Mouse (Mus musculus) lung, adult 2 months (tissue): ENCODE measurements around the gene Akr1c14.

ENCODE experiments used
- CTCF ChIP-seq: fragments of 200-500 bp; IDR thresholded peaks from 2 replicates; pipeline ENCODE4 v1.5.1; 2011; ENCODE audit warnings: mild to moderate bottlenecking, low read length, control low read depth; ENCODE audit not compliant: insufficient read depth
- POLR2A ChIP-seq: fragments of 200-500 bp; IDR thresholded peaks from 2 replicates; pipeline ENCODE4 v1.6.1; 2011; ENCODE audit warnings: low read depth, mild to moderate bottlenecking, control low read depth, low read length, borderline replicate concordance; ENCODE audit errors: extremely low read depth

DNA sequence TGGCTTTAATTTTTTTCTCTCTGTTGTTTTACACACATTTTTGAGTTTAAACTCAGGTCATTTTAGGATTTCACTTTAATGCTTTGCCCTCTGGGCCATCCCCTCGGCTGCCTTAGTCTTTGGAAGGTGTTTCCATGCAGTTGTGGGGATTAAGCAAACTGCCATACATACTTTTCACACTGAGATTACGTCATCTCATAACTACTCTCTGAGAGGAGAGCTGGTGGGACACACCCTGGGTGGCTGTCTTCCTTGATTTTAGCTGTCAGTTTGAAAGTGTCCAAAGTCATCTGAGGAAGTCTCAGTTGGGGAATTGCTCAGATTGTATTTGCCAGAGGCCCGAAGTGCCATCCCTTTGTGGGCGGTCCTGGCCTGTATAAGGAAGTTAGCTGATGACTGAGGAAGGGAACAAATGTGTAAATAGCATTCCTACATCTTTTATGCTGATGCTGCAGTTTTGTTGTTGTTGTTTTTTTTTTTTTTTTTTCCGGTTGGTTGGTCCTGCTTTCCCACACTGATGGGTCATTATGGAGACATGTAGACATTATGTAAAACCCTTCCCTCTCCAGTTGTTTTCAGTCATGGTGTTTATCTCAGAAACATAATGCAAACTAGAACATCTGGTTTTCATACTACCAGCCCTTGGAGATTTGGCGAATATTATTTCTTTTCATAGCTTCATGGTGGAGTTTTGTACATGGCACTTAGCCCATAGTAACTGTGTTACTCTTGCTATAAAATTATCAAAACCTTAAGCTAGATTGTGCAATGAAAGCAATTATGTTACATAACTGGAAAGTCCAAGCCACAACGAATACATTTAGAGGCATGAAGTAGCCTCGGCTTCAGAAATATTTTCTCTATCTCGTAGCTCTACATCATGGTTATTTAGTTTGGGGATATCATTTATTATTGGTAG lies 28.0 kb downstream of the Akr1c14 start:
- TF ChIP-seq CTCF = no peak
- TF ChIP-seq POLR2A = no peak
